Mouse (Mus musculus) adrenal gland, postnatal 25 days (tissue): ENCODE measurements around the gene Pla2g7. TPM values are rescaled to one million over a fixed set of nuclear protein-coding genes. Genes with fewer than 3 reads are reported as not detected.

Experiments
- DNase-seq: peaks from one replicate; pipeline ENCODE4 v3.0.0; 2021; ENCODE audit warnings: mixed read lengths
- total RNA-seq: library from RNA; stranded (reverse); gene quantifications from 2 replicates; pipeline ENCODE4 v1.2.3, GENCODE M21; 2021

The Pla2g7 gene
- total RNA-seq, 1 experiment from 2014 or later = 8.3 TPM

DNA sequence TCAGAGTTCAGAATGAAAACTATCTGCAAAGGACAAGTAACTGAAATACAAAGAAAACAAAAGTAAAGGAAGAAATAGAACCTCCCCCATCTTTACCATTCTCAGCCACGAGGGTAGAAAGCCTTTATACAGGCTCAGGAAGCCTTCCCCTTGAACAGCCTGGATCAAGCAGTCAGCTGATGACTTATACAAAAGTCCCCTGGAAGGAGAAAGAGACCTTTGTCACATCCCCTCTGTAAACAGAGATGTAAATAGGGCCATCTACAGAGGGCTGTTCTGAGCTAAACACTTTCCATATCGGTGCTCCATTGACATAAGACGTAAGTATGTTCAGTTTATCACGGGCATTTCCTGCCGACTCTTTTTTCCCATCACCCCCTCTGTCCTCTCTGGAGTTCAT, 79.0 kb downstream of the Pla2g7 start:
- no peak for DNase-seq

GRCm38 (mm10) chr17:43649641-43650436, 81.9 kb downstream of the Pla2g7 start:
- DNase-seq = no peak

DNA sequence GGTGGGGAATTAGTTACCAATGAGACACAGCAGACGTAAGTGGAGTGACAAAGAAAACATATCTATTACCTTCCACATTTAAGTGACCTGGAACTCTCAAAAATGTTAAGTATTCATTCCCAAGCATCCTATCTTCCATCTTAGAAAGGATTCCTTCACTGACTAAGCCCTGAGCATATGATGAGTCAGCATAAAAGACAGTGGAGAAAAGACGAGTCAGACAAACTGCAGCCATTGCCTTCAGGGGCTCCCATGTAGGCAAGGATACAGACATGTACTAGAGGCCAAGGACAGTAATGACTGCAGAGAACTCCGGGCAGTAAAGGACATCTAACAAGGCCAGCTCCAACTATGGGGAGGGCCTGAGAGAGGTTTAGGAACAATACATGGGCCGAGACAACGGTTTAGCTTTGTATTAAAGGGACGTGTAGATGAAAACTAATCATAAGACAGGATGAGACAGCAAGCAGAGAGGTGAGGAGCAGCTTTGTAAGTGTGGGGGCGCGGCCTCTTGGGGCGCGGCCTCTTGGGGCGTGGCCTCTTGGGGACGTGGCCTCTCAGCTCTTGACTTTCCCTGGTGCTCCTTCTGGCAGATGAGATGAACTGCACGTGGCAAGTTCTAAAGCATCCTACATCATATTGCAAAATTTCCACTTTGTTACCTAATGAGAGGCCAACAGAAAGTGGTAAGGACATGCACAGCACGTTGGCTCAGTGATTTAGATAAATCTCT, 83.6 kb downstream of the Pla2g7 start:
- DNase-seq = no peak

Other genes starting within 250 kb of the Pla2g7 start
- gene Adgrf5, start 207.6 kb upstream of the Pla2g7 start, total RNA-seq = 67.3 and 88.0 TPM in 2 replicates
- not detected in 2 replicates for gene Mep1a, start 65.3 kb upstream of the Pla2g7 start, total RNA-seq
- not detected in 2 replicates for gene Ankrd66, start 24.5 kb upstream of the Pla2g7 start, total RNA-seq
- gene Tdrd6, start 62.2 kb downstream of the Pla2g7 start, total RNA-seq = not detected in 2 replicates
- 6.3 and 6.6 TPM in 2 replicates for gene Slc25a27, start 99.1 kb downstream of the Pla2g7 start, total RNA-seq
- 4.2 and 5.1 TPM in 2 replicates for gene Cyp39a1, start 99.3 kb downstream of the Pla2g7 start, total RNA-seq
- gene Rcan2, start 233.3 kb downstream of the Pla2g7 start, total RNA-seq = 2.5 and 4.0 TPM in 2 replicates